ENCODE assay signal across 8 mouse cellular contexts in genomic region chr6:134034436-134034835, GRCm38 (mm10). TPM values are rescaled to one million over a fixed set of nuclear protein-coding genes. Genes with fewer than 3 reads are reported as not detected.
DNase-seq lines count a peak whose midpoint lies in the region; ATAC-seq and TF ChIP-seq lines count a peak whose summit lies in the region.

No protein-coding gene starts in this region.

- no peaks in the 10 kb centered on the region for H3K36me3 ChIP-seq in liver, adult 2 months (ENCODE audit: control insufficient read depth, insufficient read depth, low read length)
- no peaks in the 10 kb centered on the region for H3K36me3 ChIP-seq in liver, embryonic 15.5 days (replicated peaks)

- TF ChIP-seq POLR2A in liver, adult 2 months (IDR thresholded peaks at IDR 0.05; ENCODE audit: extremely low read depth, insufficient read depth, low read length), result no peak

- no peak for DNase-seq in liver, adult 2 months (ENCODE audit: extremely low read depth, low read depth, low spot score)
- no peak for DNase-seq in liver
- peak; percentile 50 for DNase-seq in cerebellum, adult 9-10 months
- peak; percentile 46 to 59 for DNase-seq in heart, postnatal 10 days
- DNase-seq in gastrocnemius, postnatal 36 days, result no peak
- DNase-seq in thymus, postnatal 36 days, result no peak
- DNase-seq in right cerebral cortex, adult 18-20 months, result no peak

- no peak for TF ChIP-seq CTCF in liver, adult 2 months (IDR thresholded peaks at IDR 0.05; ENCODE audit: low read depth, low read length)

- no peak for ATAC-seq in liver, embryonic 15.5 days (ENCODE audit: insufficient read depth)

- H3K27ac ChIP-seq in liver, adult 2 months (replicated peaks; ENCODE audit: insufficient read depth, low read depth, low read length), result peak overlapping the region; percentile 100
- H3K27ac ChIP-seq in liver, embryonic 15.5 days (replicated peaks), result no peak overlapping the region

- peak overlapping the region; percentile 97; the same call in 1 of the 2 replicates for H3K9ac ChIP-seq in liver, adult 2 months (ENCODE audit: low read depth, low read length)
- peak overlapping the region; percentile 58; the same call in 1 of the 2 replicates for H3K9ac ChIP-seq in liver, embryonic 15.5 days

- no peaks in the 10 kb centered on the region for H3K27me3 ChIP-seq in liver, adult 2 months (ENCODE audit: control insufficient read depth, insufficient read depth, low read length)
- H3K27me3 ChIP-seq in liver, embryonic 15.5 days, result no peaks in the 10 kb centered on the region

- intact Hi-C loops in heart, postnatal 10 days (cut with DNase I), result no loop called here
- intact Hi-C loops in gastrocnemius, postnatal 36 days (cut with DNase I), result loop anchor here (10.0 kb wide), 1 partner anchor 140 kb away; no protein-coding TSS in a partner anchor

- no peaks in the 10 kb centered on the region for H3K9me3 ChIP-seq in liver, embryonic 15.5 days (replicated peaks)

- peak overlapping the region; percentile 88 for H3K4me2 ChIP-seq in liver, embryonic 15.5 days

- peaks cover 9% of the 10 kb centered on the region; the same call in 1 of the 2 replicates for H3K79me2 ChIP-seq in liver, adult 2 months (ENCODE audit: control insufficient read depth, insufficient read depth, low read length)

- WGBS in liver, adult 2 months, result 4% methylated on average over 8 of the region's 8 CpGs
- WGBS in liver, embryonic 15.5 days (ENCODE audit: insufficient replicate concordance), result under 1% methylated on average over 8 of the region's 8 CpGs

- H3K4me1 ChIP-seq in liver, adult 2 months (ENCODE audit: control insufficient read depth, insufficient read depth, low read length), result peaks cover 13% of the 10 kb centered on the region
- H3K4me1 ChIP-seq in liver, embryonic 15.5 days (replicated peaks), result peaks cover 30% of the 10 kb centered on the region

- H3K4me3 ChIP-seq in liver, adult 2 months (ENCODE audit: insufficient read depth, low read depth, low read length), result peak overlapping the region; percentile 91
- H3K4me3 ChIP-seq in liver, embryonic 15.5 days (replicated peaks), result peak overlapping the region; percentile 74

RNA-seq across cellular contexts. Expression of gene Etv6, which starts 1.1 kb away (rescaled TPM):
- 4.0 and 4.1 TPM in 2 replicates for total RNA-seq in liver, adult 2 months (2014; rRNA removed)
- 8.6 and 10.6 TPM in 2 replicates for polyA plus RNA-seq in liver, adult 2 months (2012; rRNA removed)
- 10 to 100 TPM; 15.5 to 21.9 TPM for total RNA-seq in heart, postnatal 10 days (2021)
- polyA plus RNA-seq in liver, embryonic 15.5 days (2015; fragmentation: Nextera tagmentation; extraction: Ambion mirVana), result 3.0 and 3.8 TPM in 2 replicates
- 1 to 10 TPM; 6.1 to 6.7 TPM for total RNA-seq in gastrocnemius, postnatal 36 days (2021)

Comparison
In these comparisons a context has a peak if more than half of its experiments do, and no peak if none do; other contexts are left out.
1. DNase-seq: peak in cerebellum, adult 9-10 months (single experiment) and heart, postnatal 10 days (2 of 2); none in liver, adult 2 months (single experiment), liver (single experiment), gastrocnemius, postnatal 36 days (0 of 2), thymus, postnatal 36 days (0 of 2) and right cerebral cortex, adult 18-20 months (single experiment).